Mouse (Mus musculus): ENCODE results near the gene Taldo1. TPM values are rescaled to one million over a fixed set of nuclear protein-coding genes. Genes with fewer than 3 reads are reported as not detected.
"Not testable (repeated sequence)": the region's sequence is repeated elsewhere in the genome, so short reads cannot be mapped to it uniquely, and the experiment has no call there.

Taldo1 gene
- polyA plus RNA-seq, 1 experiment from 2014 or later: 371 TPM

- Histone ChIP-seq H3K9me3 (ENCODE audit: low read length) (no peaks in the 10 kb centered on the region), H3K27ac (ENCODE audit: low read length) (no peak overlapping the region), H3K27me3 (ENCODE audit: insufficient read depth, low read length) (no peaks in the 10 kb centered on the region), H3K4me2 (replicated peaks; ENCODE audit: low read depth, low read length) (no peak overlapping the region), H3K9ac (replicated peaks; ENCODE audit: low read length) (no peak overlapping the region), H3K4me3 (ENCODE audit: low read length) (no peak overlapping the region), H3K4me1 (ENCODE audit: insufficient read depth, low read length) (0 out of 2 replicates have a peak, but pooled peaks cover 2% of the 10 kb centered on the region), H3K36me3 (ENCODE audit: insufficient read depth, low read length) (peaks cover 45% of the 10 kb centered on the region)
- WGBS: 77% methylated on average over 4 of the region's 4 CpGs
- ATAC-seq (ENCODE audit: low FRiP score, low TSS enrichment): no peak
Measured at GRCm38 (mm10) chr7:141405466-141405865, 13.5 kb downstream of the Taldo1 start.

GRCm38 (mm10) chr7:141407670-141408069 lies 15.7 kb downstream of the Taldo1 start:
- peaks cover 27% of the 10 kb centered on the region for H3K36me3 ChIP-seq (ENCODE audit: insufficient read depth, low read length)
- not testable (repeated sequence) for ATAC-seq (ENCODE audit: low FRiP score, low TSS enrichment); H3K27ac ChIP-seq (ENCODE audit: low read length); H3K4me3 ChIP-seq (ENCODE audit: low read length); H3K4me2 ChIP-seq (replicated peaks; ENCODE audit: low read depth, low read length); H3K9ac ChIP-seq (replicated peaks; ENCODE audit: low read length); H3K27me3 ChIP-seq (ENCODE audit: insufficient read depth, low read length); H3K4me1 ChIP-seq (ENCODE audit: insufficient read depth, low read length); H3K9me3 ChIP-seq (ENCODE audit: low read length)
- WGBS: 99% methylated on average over 7 of the region's 7 CpGs

GRCm38 (mm10) chr7:141408833-141409232 lies 16.8 kb downstream of the Taldo1 start:
- Histone ChIP-seq H3K27me3 (ENCODE audit: insufficient read depth, low read length) (no peaks in the 10 kb centered on the region), H3K36me3 (ENCODE audit: insufficient read depth, low read length) (peaks cover 24% of the 10 kb centered on the region), H3K4me2 (replicated peaks; ENCODE audit: low read depth, low read length) (no peak overlapping the region), H3K4me1 (ENCODE audit: insufficient read depth, low read length) (peaks cover 10% of the 10 kb centered on the region), H3K27ac (ENCODE audit: low read length) (no peak overlapping the region), H3K4me3 (ENCODE audit: low read length) (no peak overlapping the region), H3K9me3 (ENCODE audit: low read length) (no peaks in the 10 kb centered on the region), H3K9ac (replicated peaks; ENCODE audit: low read length) (0 out of 2 replicates have a peak overlapping the region, but pooled peaks have one; percentile 17)
- 10% methylated on average over 11 of the region's 11 CpGs for WGBS
- peak; percentile 36 for ATAC-seq (ENCODE audit: low FRiP score, low TSS enrichment)

- Histone ChIP-seq H3K27me3 (ENCODE audit: insufficient read depth, low read length) (no peaks in the 10 kb centered on the region), H3K4me1 (ENCODE audit: insufficient read depth, low read length) (peaks cover 15% of the 10 kb centered on the region), H3K4me3 (ENCODE audit: low read length) (no peak overlapping the region), H3K9me3 (ENCODE audit: low read length) (no peaks in the 10 kb centered on the region), H3K27ac (ENCODE audit: low read length) (no peak overlapping the region), H3K9ac (replicated peaks; ENCODE audit: low read length) (no peak overlapping the region), H3K36me3 (ENCODE audit: insufficient read depth, low read length) (peaks cover 24% of the 10 kb centered on the region), H3K4me2 (replicated peaks; ENCODE audit: low read depth, low read length) (no peak overlapping the region)
- WGBS: 93% methylated on average over 8 of the region's 8 CpGs
- ATAC-seq (ENCODE audit: low FRiP score, low TSS enrichment): no peak
Measured at GRCm38 (mm10) chr7:141410631-141411030, 18.6 kb downstream of the Taldo1 start.

- Histone ChIP-seq H3K9me3 (ENCODE audit: low read length) (no peaks in the 10 kb centered on the region), H3K4me3 (ENCODE audit: low read length) (no peak overlapping the region), H3K27me3 (ENCODE audit: insufficient read depth, low read length) (no peaks in the 10 kb centered on the region), H3K36me3 (ENCODE audit: insufficient read depth, low read length) (peaks cover 24% of the 10 kb centered on the region), H3K9ac (replicated peaks; ENCODE audit: low read length) (no peak overlapping the region), H3K27ac (ENCODE audit: low read length) (no peak overlapping the region), H3K4me1 (ENCODE audit: insufficient read depth, low read length) (peaks cover 15% of the 10 kb centered on the region), H3K4me2 (replicated peaks; ENCODE audit: low read depth, low read length) (no peak overlapping the region)
- WGBS: 87% methylated on average over 1 of the region's 1 CpGs
- ATAC-seq (ENCODE audit: low FRiP score, low TSS enrichment): no peak
Measured at GRCm38 (mm10) chr7:141411667-141412066, 19.7 kb downstream of the Taldo1 start.

- peaks cover 20% of the 10 kb centered on the region for H3K36me3 ChIP-seq (ENCODE audit: insufficient read depth, low read length)
- peak overlapping the region; percentile 89 for H3K9ac ChIP-seq (replicated peaks; ENCODE audit: low read length)
- peaks cover 15% of the 10 kb centered on the region for H3K4me1 ChIP-seq (ENCODE audit: insufficient read depth, low read length)
- H3K9me3 ChIP-seq (ENCODE audit: low read length): no peaks in the 10 kb centered on the region
- 2% methylated on average over 16 of the region's 16 CpGs for WGBS
- peak overlapping the region; percentile 92 for H3K27ac ChIP-seq (ENCODE audit: low read length)
- peak; percentile 25 for ATAC-seq (ENCODE audit: low FRiP score, low TSS enrichment)
- peak overlapping the region; percentile 93 for H3K4me2 ChIP-seq (replicated peaks; ENCODE audit: low read depth, low read length)
- H3K4me3 ChIP-seq (ENCODE audit: low read length): peak overlapping the region; percentile 84
- no peaks in the 10 kb centered on the region for H3K27me3 ChIP-seq (ENCODE audit: insufficient read depth, low read length)
Measured at GRCm38 (mm10) chr7:141413331-141413730, 21.3 kb downstream of the Taldo1 start.

GRCm38 (mm10) chr7:141413809-141414584 lies 22.0 kb downstream of the Taldo1 start, which contains the start of gene Gatd1:
Gene Gatd1 (minus strand): TSS chr7:141414136.
- peaks cover 19% of the 10 kb centered on the region for H3K4me1 ChIP-seq (ENCODE audit: insufficient read depth, low read length)

GRCm38 (mm10) chr7:141416144-141416841 lies 24.3 kb downstream of the Taldo1 start:
- Histone ChIP-seq H3K27ac (ENCODE audit: low read length) (no peak overlapping the region), H3K9me3 (ENCODE audit: low read length) (no peaks in the 10 kb centered on the region), H3K4me2 (replicated peaks; ENCODE audit: low read depth, low read length) (no peak overlapping the region), H3K36me3 (ENCODE audit: insufficient read depth, low read length) (no peaks in the 10 kb centered on the region), H3K4me3 (ENCODE audit: low read length) (no peak overlapping the region), H3K4me1 (ENCODE audit: insufficient read depth, low read length) (peaks cover 17% of the 10 kb centered on the region), H3K9ac (replicated peaks; ENCODE audit: low read length) (no peak overlapping the region), H3K27me3 (ENCODE audit: insufficient read depth, low read length) (no peaks in the 10 kb centered on the region)
- 83% methylated on average over 6 of the region's 6 CpGs for WGBS
- ATAC-seq (ENCODE audit: low FRiP score, low TSS enrichment): no peak

More at GRCm38 (mm10) chr7:141413809-141414584, 22.0 kb downstream of the Taldo1 start, which contains the start of gene Gatd1:
- H3K9me3 ChIP-seq (ENCODE audit: low read length): no peaks in the 10 kb centered on the region
- peak within 1 kb of the TSS; percentile 92 for H3K27ac ChIP-seq (ENCODE audit: low read length)
- peak within 1 kb of the TSS; percentile 84 for H3K4me3 ChIP-seq (ENCODE audit: low read length)
- H3K27me3 ChIP-seq (ENCODE audit: insufficient read depth, low read length): no peaks in the 10 kb centered on the region
- WGBS: under 1% methylated on average over 54 of the region's 56 CpGs
- H3K36me3 ChIP-seq (ENCODE audit: insufficient read depth, low read length): peaks cover 17% of the 10 kb centered on the region
- H3K4me2 ChIP-seq (replicated peaks; ENCODE audit: low read depth, low read length): peak within 1 kb of the TSS; percentile 93
- peak within 1 kb of the TSS; percentile 89 for H3K9ac ChIP-seq (replicated peaks; ENCODE audit: low read length)
- ATAC-seq (ENCODE audit: low FRiP score, low TSS enrichment): peak; percentile 92

- WGBS: 68% methylated on average over 8 of the region's 8 CpGs
- no peaks in the 10 kb centered on the region for H3K9me3 ChIP-seq (ENCODE audit: low read length)
- no peak overlapping the region for H3K27ac ChIP-seq (ENCODE audit: low read length)
Measured at GRCm38 (mm10) chr7:141417731-141418681, 26.0 kb downstream of the Taldo1 start.

More at GRCm38 (mm10) chr7:141417731-141418681, 26.0 kb downstream of the Taldo1 start:
- ATAC-seq (ENCODE audit: low FRiP score, low TSS enrichment): no peak
- Histone ChIP-seq H3K27me3 (ENCODE audit: insufficient read depth, low read length) (no peaks in the 10 kb centered on the region), H3K4me1 (ENCODE audit: insufficient read depth, low read length) (peaks cover 13% of the 10 kb centered on the region), H3K9ac (replicated peaks; ENCODE audit: low read length) (no peak overlapping the region), H3K4me3 (ENCODE audit: low read length) (no peak overlapping the region), H3K36me3 (ENCODE audit: insufficient read depth, low read length) (no peaks in the 10 kb centered on the region), H3K4me2 (replicated peaks; ENCODE audit: low read depth, low read length) (no peak overlapping the region)

Data from kidney, embryonic 16.5 days (tissue).